In the genomic region with DNA sequence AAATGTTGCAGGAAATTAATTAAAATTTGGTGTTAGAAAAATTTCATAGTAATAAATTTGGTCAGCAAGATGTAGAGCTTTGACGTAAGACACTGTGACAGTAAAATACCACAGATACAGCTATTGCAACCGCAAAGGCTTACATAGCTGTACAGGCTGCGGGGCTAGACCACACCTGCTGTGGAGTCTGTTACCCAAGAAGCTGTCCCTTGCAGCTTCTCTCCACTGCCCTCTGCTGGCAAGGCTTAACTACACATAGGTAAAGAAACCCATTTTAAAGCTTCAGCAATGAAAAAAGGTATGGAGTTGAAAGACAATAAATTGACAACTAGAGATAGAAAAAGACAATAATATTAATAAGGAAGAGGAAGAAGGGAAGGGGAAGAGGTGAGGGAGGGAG, we compare ENCODE assay signal across 9 mouse cellular contexts. TPM values are rescaled to one million over a fixed set of nuclear protein-coding genes. Genes with fewer than 3 reads are reported as not detected.
DNase-seq lines count a peak whose midpoint lies in the region; ATAC-seq and TF ChIP-seq lines count a peak whose summit lies in the region.
"Had no signal": no experiment of that assay in that cellular context is flagged by ENCODE, and none has a peak within 500 bp of the region (broad histone marks: within the 10 kb centered on the region; RNA-seq: fewer than 3 reads in every experiment).

No protein-coding gene starts in this region.

- H3K27me3 ChIP-seq in kidney, embryonic 16.5 days (ENCODE audit: insufficient read depth, low read length): no peaks in the 10 kb centered on the region

- peak; percentile 64 for DNase-seq in kidney, adult 18-20 months
- DNase-seq in ES-E14 (ENCODE audit: low read depth, low spot score): peak; percentile 59
- DNase-seq in adrenal gland, postnatal 25 days: peak; percentile 60
- DNase-seq in forelimb bud, embryonic 11.5 days (ENCODE audit: low read depth, low spot score): peak; percentile 48
- peak; percentile 7 to 47 for DNase-seq in layer of hippocampus, adult 8-10 months (ENCODE audit: low spot score in 2 of 2)
- DNase-seq in spleen, postnatal 4 days (ENCODE audit: low spot score in 2 of 2): no peak

- H3K27ac ChIP-seq in kidney, embryonic 16.5 days (ENCODE audit: low read length): no peak overlapping the region
- H3K27ac ChIP-seq in ES-E14 (ENCODE audit: insufficient read depth, low read depth, low read length, poor library complexity, severe bottlenecking): no peak overlapping the region

- ATAC-seq in kidney, embryonic 16.5 days (ENCODE audit: low FRiP score, low TSS enrichment): no peak
- peak; percentile 100 for ATAC-seq in megakaryocyte progenitor cell, adult 5-6 weeks (replicated peaks; ENCODE audit: poor library complexity)

- H3K4me3 ChIP-seq in kidney, embryonic 16.5 days (ENCODE audit: low read length): no peak overlapping the region
- no peak overlapping the region for H3K4me3 ChIP-seq in ES-E14 (ENCODE audit: insufficient read depth in 1 of 2, low read depth in 1 of 2, low read length in 2 of 2, poor library complexity in 1 of 2, severe bottlenecking in 1 of 2)

- 54% methylated on average over 3 of the region's 3 CpGs for WGBS in kidney, embryonic 16.5 days

- no peak overlapping the region for H3K9ac ChIP-seq in kidney, embryonic 16.5 days (replicated peaks; ENCODE audit: low read length)
- H3K9ac ChIP-seq in ES-E14 (ENCODE audit: insufficient read depth, low read depth, low read length, poor library complexity, severe bottlenecking): no peak overlapping the region

- H3K4me2 ChIP-seq in kidney, embryonic 16.5 days (replicated peaks; ENCODE audit: low read depth, low read length): no peak overlapping the region

- in situ Hi-C loops in ES-E14 (cut with MboI; ENCODE audit: low sequenced_read_pairs in 2 of 2, unreplicated experiment in 2 of 2): no loop called here

- H3K36me3 ChIP-seq in kidney, embryonic 16.5 days (ENCODE audit: insufficient read depth, low read length): no peaks in the 10 kb centered on the region
- H3K36me3 ChIP-seq in ES-E14 (ENCODE audit: control insufficient read depth, insufficient read depth, low read length, poor library complexity, severe bottlenecking): no peaks in the 10 kb centered on the region

- no peaks in the 10 kb centered on the region for H3K4me1 ChIP-seq in kidney, embryonic 16.5 days (ENCODE audit: insufficient read depth, low read length)
- no peaks in the 10 kb centered on the region for H3K4me1 ChIP-seq in ES-E14 (ENCODE audit: control insufficient read depth in 2 of 2, insufficient read depth in 2 of 2, low read length in 2 of 2, poor library complexity in 1 of 2)

- no peaks in the 10 kb centered on the region for H3K9me3 ChIP-seq in kidney, embryonic 16.5 days (ENCODE audit: low read length)
- H3K9me3 ChIP-seq in ES-E14 (ENCODE audit: control insufficient read depth, insufficient read depth, low read depth, low read length): no peaks in the 10 kb centered on the region

TF ChIP-seq in ES-E14, 5 proteins besides CTCF, POLR2A, EP300 and RAD21:
- TF ChIP-seq MAFK (IDR thresholded peaks at IDR 0.05; ENCODE audit: insufficient read depth, low read depth, low read length) (no peak), HCFC1 (IDR thresholded peaks at IDR 0.05; ENCODE audit: borderline replicate concordance, insufficient read depth, low read length) (no peak), CHD2 (IDR thresholded peaks at IDR 0.05; ENCODE audit: low read depth, low read length) (no peak), ZC3H11A (IDR thresholded peaks at IDR 0.05; ENCODE audit: borderline replicate concordance, low read depth, low read length) (no peak), ZNF384 (IDR thresholded peaks at IDR 0.05; ENCODE audit: low read depth, low read length) (no peak)

RNA-seq across cellular contexts. Expression of a gene that starts 8.4 kb away (rescaled TPM):
- polyA plus RNA-seq in kidney, embryonic 16.5 days (2015; fragmentation: Nextera tagmentation; extraction: Ambion mirVana): not detected in 2 replicates
- not detected in 2 replicates for total RNA-seq in ES-E14 (2012; rRNA removed)
- not detected in 2 replicates for total RNA-seq in adrenal gland, postnatal 25 days (2021)
- not detected for total RNA-seq in layer of hippocampus, adult 8-10 months (2022)
- total RNA-seq in megakaryocyte progenitor cell, adult 5-6 weeks (2015): not detected in 2 replicates
- not detected in 2 replicates for total RNA-seq in megakaryocyte progenitor cell, adult 5-6 weeks (2017)
- polyA plus RNA-seq: frontal cortex, adult 2 months had no signal

RNA-seq across cellular contexts. Expression of a gene that starts 21.3 kb away (rescaled TPM):
- polyA plus RNA-seq in kidney, embryonic 16.5 days (2015; fragmentation: Nextera tagmentation; extraction: Ambion mirVana): 2.6 and 3.3 TPM in 2 replicates
- total RNA-seq in ES-E14 (2012; rRNA removed): not detected in 2 replicates
- total RNA-seq in adrenal gland, postnatal 25 days (2021): 6.1 and 6.6 TPM in 2 replicates
- under 1 TPM in 3 of 4 experiments, not detected in 1; 0.22 to 1.00 (median 0.59) TPM for total RNA-seq in layer of hippocampus, adult 8-10 months (2022)
- 1.7 and 4.6 TPM in 2 replicates for total RNA-seq in megakaryocyte progenitor cell, adult 5-6 weeks (2015)
- total RNA-seq in megakaryocyte progenitor cell, adult 5-6 weeks (2017): 1.0 and 1.5 TPM in 2 replicates

Comparison
In these comparisons a context has a peak if more than half of its experiments do, and no peak if none do; other contexts are left out.
1. DNase-seq: peak in kidney, adult 18-20 months (single experiment), ES-E14 (single experiment), adrenal gland, postnatal 25 days (single experiment), forelimb bud, embryonic 11.5 days (single experiment) and layer of hippocampus, adult 8-10 months (2 of 2); none in spleen, postnatal 4 days (0 of 2).